Mouse (Mus musculus) adrenal gland, adult 8-10 months (tissue): ENCODE measurements around the gene Ephx4. TPM values are rescaled to one million over a fixed set of nuclear protein-coding genes. Genes with fewer than 3 reads are reported as not detected.
A peak's percentile ranks its signal among the peaks of the same experiment; 100 is the strongest.
"Not testable (repeated sequence)": the region's sequence is repeated elsewhere in the genome, so short reads cannot be mapped to it uniquely, and the experiment has no call there.

ENCODE experiments used
- DNase-seq: peaks from one replicate; pipeline ENCODE4 v3.0.0; 2022
- total RNA-seq, 4 experiments: library from RNA; stranded (reverse); gene quantifications; 2 replicates each; pipeline ENCODE4 v1.2.4; 2022

The Ephx4 gene
- 1 to 10 TPM; 1.4 to 3.1 (median 2.1) TPM for total RNA-seq

DNA sequence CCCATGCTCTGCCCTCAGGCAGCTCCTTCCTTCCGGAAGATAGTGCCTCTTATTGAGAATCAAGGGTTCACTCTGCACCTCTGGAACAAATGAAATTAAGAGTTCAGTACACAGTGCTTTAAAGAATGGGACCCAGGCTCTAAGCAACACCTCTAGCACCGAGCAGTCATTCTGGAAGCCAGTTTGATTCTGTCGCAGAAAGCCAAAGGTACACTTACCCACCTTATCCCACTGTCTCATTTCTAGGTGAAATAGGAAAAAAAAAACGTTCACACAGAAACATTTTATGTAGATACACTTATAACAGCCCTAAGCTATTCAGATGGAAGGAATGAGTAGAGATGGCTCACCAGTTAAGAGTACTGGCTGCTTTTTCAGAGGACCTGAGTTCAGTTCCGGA is at the start of gene Ephx4:
TSS of gene Ephx4 (plus strand) at position 301 of the 400 bp plus-strand sequence.
- no peak for DNase-seq

- no peak for DNase-seq
Observed at GRCm38 (mm10) chr5:107353981-107354380, 48.6 kb upstream of the Ephx4 start.

- no peak for DNase-seq
Observed at GRCm38 (mm10) chr5:107355801-107356200, 46.7 kb upstream of the Ephx4 start.

- no peak for DNase-seq
Observed at GRCm38 (mm10) chr5:107357723-107358122, 44.8 kb upstream of the Ephx4 start.

DNA sequence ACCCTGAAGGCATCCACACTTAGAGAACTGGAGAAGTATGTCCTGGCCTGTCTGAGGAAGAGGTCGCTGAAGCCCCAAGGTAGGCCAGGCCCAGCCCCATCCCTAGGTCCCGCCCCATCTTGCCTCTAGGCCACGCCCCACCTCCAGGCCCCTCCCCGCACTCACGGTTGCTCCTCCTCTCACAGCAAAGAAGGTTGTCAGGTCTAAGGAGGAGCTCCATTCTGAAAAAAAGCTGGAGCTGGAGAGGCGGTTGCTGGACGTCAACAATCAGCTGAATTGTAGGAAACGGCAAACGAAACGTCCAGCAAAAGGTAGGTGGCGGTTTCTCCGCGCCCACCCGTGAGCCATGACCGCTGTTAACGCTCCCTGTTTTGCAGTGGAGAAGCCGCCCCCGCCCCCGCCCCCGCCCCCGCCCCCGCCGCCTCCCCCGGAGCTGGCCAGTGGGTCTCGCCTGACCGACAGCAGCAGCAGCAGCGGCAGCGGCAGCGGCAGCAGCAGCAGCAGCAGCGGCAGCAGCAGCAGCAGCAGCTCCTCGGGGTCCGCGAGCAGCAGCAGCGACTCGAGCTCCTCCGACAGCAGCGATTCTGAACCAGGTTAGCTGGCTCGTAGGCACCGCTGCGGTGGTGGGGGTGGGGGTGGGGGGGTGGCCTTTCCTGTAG is 43.0 kb upstream of the Ephx4 start:
- peak; percentile 83 for DNase-seq

DNA sequence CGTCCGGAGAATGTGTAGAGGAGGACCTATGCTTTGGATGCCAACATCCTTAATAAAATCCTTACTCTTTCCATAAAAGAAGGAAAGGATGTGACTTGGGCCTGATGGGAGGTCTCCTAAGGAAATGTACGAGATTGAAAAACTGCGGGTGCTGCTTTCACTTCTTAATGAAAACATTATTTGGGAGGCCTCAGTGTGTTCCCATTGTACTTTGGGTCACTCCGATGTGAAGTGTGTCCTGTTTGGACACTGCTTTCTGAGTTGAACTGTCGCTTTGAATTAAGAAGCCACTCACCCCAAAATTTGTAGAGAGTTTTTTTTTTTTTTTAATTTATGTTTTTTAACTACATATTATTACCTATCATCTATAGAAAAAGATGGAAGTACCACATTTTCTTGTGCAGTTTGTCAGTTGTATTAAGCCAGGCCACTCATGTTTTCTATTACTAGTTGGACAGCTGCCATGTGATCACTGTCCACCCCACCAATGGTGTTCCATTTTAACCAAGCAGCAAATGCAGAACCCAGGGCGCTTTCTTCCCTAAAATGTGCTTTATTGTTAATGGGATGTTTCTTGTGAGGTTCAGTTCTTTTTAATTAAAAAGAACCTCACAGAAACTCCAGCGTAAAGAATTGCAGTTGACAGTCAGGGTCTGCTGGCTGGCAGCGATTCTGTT is 42.3 kb upstream of the Ephx4 start:
- DNase-seq = no peak

GRCm38 (mm10) chr5:107370040-107370439 is 32.5 kb upstream of the Ephx4 start:
- no peak for DNase-seq

DNA sequence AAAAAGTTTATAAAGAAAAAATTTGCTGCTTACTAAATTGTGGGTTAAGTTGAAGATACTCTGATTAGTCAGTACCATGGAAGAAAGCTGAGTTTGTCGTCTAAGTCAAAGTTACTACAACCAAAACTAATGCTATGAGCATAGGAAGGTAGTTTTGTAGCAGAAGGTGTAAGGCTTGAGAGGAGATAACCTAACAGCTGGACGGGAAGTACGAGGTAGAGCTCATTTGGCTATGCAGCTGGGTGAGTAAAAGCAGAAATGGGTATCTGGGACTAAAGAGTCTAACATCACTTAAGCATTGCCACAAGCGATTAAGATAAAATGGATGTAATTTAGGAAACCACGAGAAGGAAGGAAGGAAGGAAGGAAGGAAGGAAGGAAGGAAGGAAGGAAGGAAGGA is 31.2 kb upstream of the Ephx4 start:
- no peak for DNase-seq

GRCm38 (mm10) chr5:107373256-107373655 is 29.3 kb upstream of the Ephx4 start:
- DNase-seq = no peak

- DNase-seq = not testable (repeated sequence)
Observed at GRCm38 (mm10) chr5:107386448-107386847, 16.1 kb upstream of the Ephx4 start.

DNA sequence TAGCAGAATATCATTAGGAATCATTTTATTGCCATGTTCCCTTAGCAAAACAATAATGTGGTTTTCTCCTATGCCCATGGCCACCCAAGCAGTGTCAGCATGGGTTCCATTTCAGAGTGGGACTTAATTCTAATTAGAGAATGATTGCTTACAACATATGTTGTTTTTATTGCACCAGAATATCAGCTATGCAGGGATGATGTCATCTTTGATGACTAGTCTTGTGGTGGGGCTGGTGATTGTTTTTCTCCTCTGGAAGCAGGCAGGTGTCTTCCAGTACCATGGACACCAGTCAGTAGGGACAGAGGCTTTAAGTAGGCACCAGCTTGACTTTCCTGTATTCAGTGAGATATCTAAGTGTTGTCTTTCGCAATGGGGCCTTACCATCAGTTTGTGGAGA is 14.7 kb upstream of the Ephx4 start:
- DNase-seq = no peak

DNA sequence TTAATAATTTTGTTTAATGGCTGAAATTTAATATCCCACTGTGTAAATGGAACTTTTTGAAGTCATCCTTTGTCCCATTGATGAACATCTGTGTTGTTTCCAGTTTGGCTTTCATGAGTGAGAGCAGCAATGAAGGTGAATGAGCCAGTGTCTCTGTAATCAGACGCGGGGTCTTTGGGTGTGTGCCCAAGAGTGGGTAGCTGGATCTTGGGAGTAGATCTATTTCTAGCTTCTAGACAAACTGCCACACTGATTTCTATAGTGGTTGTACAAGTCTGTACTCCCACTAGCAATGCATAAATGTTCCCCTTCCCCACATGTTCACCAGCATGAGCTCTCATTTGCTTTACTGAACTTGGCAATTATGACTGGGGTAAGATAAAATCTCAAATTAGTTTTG is 13.2 kb upstream of the Ephx4 start:
- DNase-seq = no peak

DNA sequence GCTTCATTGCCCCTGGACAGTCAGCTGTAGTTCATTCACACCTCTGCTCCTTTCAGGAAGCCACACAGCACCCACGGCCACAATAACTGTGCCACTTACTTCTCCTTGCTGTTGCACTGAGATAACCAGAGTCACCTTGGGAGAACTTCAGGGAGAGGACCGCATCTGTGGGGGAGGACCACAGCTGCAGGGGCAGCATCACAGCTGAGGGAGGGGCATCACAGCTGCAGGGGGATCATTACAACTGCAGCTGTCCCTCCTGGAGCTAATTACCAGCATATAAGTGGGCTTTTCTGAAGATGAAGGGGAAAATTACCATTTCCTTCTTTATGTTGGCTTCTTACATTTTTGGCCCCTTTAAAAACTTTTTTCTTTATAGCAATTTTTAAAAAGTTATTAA is 8.1 kb upstream of the Ephx4 start:
- DNase-seq = no peak

DNA sequence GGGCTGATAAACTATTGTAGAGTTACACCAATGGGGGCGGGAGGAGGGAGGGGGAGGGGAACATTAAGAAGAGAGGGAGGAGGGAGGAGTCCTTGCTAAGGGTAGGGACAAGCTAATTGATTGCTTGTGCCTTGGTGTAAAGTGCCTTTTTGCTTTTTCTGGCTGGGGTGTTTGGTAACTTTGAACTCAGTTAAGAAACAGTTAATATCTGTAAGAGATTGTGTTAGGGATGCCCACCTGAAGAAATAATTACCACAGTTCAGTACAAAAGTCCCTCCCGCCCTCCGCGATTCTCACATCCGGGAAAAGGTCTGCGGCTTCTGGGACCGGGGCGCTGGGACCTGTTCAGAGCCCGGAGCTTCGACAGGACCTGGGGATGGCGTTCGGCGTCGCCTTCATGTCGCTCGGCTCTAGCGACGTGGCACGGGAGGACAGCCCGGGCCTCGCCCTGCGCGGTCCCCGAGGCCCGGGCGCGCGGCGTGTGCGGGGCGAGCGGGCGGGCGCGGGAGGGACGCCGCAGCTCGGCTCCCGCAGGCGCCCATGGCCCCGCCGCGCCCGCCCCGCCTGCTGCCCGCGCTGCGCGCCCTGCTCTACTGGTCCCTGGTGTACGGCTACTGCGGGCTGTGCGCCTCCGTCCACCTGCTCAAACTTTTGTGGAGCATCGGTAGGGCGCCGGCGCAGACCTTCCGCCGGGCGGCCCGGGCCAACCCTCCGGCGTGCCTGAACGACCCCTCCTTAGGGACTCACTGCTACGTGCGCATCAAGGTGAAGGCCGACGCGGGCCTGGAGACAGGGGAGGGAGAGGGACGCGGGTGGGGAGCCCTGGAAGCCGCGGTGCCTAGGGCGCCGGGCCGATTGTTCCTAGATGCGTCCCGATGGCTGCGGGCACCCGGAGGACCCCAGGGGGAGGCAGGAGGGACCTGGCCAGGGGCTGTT is 743 bp downstream of the Ephx4 start:
- DNase-seq = peak; percentile 4

- no peak for DNase-seq
Observed at GRCm38 (mm10) chr5:107403947-107404684, 1.6 kb downstream of the Ephx4 start.

GRCm38 (mm10) chr5:107405361-107405760 is 2.8 kb downstream of the Ephx4 start:
- DNase-seq = no peak

DNA sequence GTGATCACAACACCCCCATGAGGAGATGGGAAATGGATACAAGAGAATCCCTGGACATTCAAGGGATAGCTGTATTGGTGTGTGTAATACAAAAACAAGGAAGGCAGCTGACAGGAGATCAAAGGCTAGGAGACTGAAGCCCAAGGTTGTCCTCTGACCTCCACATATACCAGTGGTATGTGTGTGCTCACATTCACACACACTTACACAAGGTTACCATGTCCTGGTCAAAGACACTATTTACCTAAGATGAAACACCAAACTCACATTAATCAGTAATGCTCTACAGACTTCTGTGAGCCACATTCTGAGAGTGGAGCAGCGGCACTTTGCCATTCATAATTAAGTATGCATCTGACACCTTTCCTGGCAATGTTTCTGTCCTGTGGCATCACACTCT is 7.8 kb downstream of the Ephx4 start:
- no peak for DNase-seq

DNA sequence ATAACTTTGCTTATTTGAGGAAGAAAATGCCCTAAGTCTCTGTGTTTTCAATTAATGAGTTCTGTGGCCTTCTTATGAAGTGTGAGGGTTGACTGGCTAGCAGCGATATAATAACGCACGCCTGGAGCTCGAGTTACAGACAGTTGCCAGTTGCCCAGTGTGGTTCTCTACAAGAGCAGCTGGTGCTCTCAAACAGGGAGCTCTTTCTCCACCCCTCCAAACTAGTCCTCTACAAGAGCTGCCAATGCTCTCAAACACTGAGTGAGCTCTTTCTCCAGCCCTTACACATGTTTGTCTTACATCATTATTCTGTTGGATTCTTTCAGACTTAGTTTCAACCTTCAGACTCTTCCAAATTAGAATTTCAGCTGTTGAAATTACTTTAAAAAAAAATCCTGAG is 8.8 kb downstream of the Ephx4 start:
- no peak for DNase-seq

DNA sequence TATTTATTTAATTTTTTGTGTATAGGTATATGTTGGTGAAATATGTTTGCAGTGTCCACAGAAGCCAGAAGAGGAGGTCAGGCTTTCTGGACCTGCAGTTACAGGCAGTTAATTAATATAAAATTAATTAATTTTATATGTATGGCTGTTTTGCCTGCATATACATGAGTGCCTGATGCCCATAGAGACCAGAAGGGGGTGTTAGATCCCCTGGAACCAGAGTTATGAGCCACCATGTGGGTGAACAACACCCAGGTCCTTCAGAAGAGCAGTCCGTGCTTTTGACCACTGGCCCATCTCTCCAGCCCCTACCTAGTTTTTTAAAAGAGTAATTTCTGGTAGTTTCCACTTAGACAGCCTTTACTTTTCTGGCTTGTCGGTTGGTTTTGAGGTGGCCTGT is 9.7 kb downstream of the Ephx4 start:
- DNase-seq = no peak

GRCm38 (mm10) chr5:107415098-107415497 is 12.6 kb downstream of the Ephx4 start:
- no peak for DNase-seq

DNA sequence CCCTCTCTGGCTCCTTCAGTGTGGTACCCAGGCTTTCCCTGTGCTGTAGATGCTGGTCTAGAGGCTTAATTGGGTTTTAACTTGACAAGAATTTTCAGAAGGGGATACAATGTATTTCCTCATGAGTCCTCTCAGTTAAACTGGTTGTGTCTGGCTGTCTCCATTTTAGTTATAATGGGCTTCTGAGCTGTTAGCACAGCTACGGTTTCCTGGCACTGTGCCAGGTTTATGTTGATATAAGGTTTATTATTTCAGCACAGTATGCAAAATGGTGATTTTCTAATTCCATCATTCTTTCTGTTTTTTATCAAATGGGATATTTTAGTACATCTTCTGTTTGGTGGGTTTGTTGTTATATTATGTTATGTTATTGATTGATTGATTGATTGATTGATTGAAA is 19.1 kb downstream of the Ephx4 start:
- DNase-seq = no peak

- DNase-seq = no peak
Observed at GRCm38 (mm10) chr5:107431249-107431648, 28.7 kb downstream of the Ephx4 start, which contains the start of gene Lpcat2b. TSS of gene Lpcat2b (plus strand) at chr5:107431549.
